Mouse (Mus musculus) stomach, postnatal 0 days (tissue): ENCODE data around the gene R3hdm2.

Experiments
- CTCF ChIP-seq: IDR thresholded peaks from 2 replicates; pipeline ENCODE4 v1.5.1; 2016; ENCODE audit warnings: antibody characterized with exemption, low read depth, mild to moderate bottlenecking, moderate library complexity
- EP300 ChIP-seq: optimal IDR thresholded peaks from 2 replicates; pipeline ENCODE3; 2016; ENCODE audit warnings: antibody characterized with exemption

- TF ChIP-seq CTCF (no peak), EP300 (no peak)
Measured at GRCm38 (mm10) chr10:127513501-127514091, 133.5 kb downstream of the R3hdm2 start.
